Mouse (Mus musculus) heart, postnatal 0 days (tissue): ENCODE data around the gene Cnih3. TPM values are rescaled to one million over a fixed set of nuclear protein-coding genes. Genes with fewer than 3 reads are reported as not detected.

Experiments
- ATAC-seq: fragments of 200-750 bp; cut with Nextera tagmentation; 2 replicates; pipeline ENCODE4 v1.8.0; 2017; ENCODE audit warnings: low read depth, moderate number of reproducible peaks, moderate library complexity; ENCODE audit not compliant: insufficient read depth
- DNase-seq: peaks from one replicate; pipeline ENCODE4 v3.0.0-alpha.2; 2016; ENCODE audit warnings: low spot score
- H3K27ac ChIP-seq: fragments of 300-500 bp; sonication (generic); 2 replicates; pipeline ENCODE4 v1.5.1; 2014; ENCODE audit warnings: low read depth, mild to moderate bottlenecking
- H3K27me3 ChIP-seq: fragments of 300-500 bp; sonication (generic); 2 replicates; pipeline ENCODE4 v1.6.1; 2014; ENCODE audit warnings: low read length, mixed read lengths; ENCODE audit not compliant: control insufficient read depth, insufficient read depth
- H3K36me3 ChIP-seq: fragments of 300-500 bp; sonication (generic); replicated peaks from 2 replicates; pipeline ENCODE4 v1.6.1; 2014; ENCODE audit warnings: low read length, mixed read lengths; ENCODE audit not compliant: control insufficient read depth, insufficient read depth
- H3K4me1 ChIP-seq: fragments of 300-500 bp; sonication (generic); 2 replicates; pipeline ENCODE4 v1.6.1; 2014; ENCODE audit warnings: antibody characterized with exemption; ENCODE audit not compliant: control insufficient read depth, insufficient read depth
- H3K4me2 ChIP-seq: fragments of 300-500 bp; sonication (generic); 2 replicates; pipeline ENCODE4 v1.6.1; 2014; ENCODE audit warnings: low read depth, mild to moderate bottlenecking, low read length, moderate library complexity
- H3K4me3 ChIP-seq: fragments of 300-500 bp; sonication (generic); 2 replicates; pipeline ENCODE4 v1.5.1; 2014; ENCODE audit warnings: low read depth, low read length
- H3K9ac ChIP-seq: fragments of 300-500 bp; sonication (generic); replicated peaks from 2 replicates; pipeline ENCODE4 v1.6.1; 2014; ENCODE audit warnings: low read depth, low read length, mixed read lengths
- H3K9me3 ChIP-seq: fragments of 300-500 bp; sonication (generic); replicated peaks from 2 replicates; pipeline ENCODE4 v1.6.1; 2016; ENCODE audit warnings: low read length; ENCODE audit not compliant: control insufficient read depth
- CTCF ChIP-seq: IDR thresholded peaks from 2 replicates; pipeline ENCODE4 v1.5.1; 2016; ENCODE audit warnings: antibody characterized with exemption, control low read depth, low read depth
- EP300 ChIP-seq: IDR thresholded peaks from 2 replicates; pipeline ENCODE4 v1.6.1; 2016; ENCODE audit warnings: antibody characterized with exemption, low read depth
- WGBS: fragments of 180-500 bp; shearing (Covaris S2); extraction: QIAGEN DNeasy Blood & Tissue Kit; methylation state at CpG from one replicate; pipeline ENCODE4 v1.1.7; 2014; 5-methylcytosine and 5-hydroxymethylcytosine counted together
- polyA plus RNA-seq: library from polyadenylated mRNA; unstranded; fragments of >200 nt; fragmentation: Nextera tagmentation; extraction: Ambion mirVana; gene quantifications from 2 replicates; pipeline ENCODE4 v1.2.1, GENCODE M21; 2015
- total RNA-seq: library from RNA; depleted of rRNA; stranded (reverse); fragments of >200 nt; gene quantifications from 2 replicates; pipeline ENCODE4 v1.2.3, GENCODE M21; 2014; ENCODE audit warnings: low replicate concordance

Cnih3 gene
- total and polyA plus RNA-seq, 2 experiments from 2014 or later, result not detected

DNA sequence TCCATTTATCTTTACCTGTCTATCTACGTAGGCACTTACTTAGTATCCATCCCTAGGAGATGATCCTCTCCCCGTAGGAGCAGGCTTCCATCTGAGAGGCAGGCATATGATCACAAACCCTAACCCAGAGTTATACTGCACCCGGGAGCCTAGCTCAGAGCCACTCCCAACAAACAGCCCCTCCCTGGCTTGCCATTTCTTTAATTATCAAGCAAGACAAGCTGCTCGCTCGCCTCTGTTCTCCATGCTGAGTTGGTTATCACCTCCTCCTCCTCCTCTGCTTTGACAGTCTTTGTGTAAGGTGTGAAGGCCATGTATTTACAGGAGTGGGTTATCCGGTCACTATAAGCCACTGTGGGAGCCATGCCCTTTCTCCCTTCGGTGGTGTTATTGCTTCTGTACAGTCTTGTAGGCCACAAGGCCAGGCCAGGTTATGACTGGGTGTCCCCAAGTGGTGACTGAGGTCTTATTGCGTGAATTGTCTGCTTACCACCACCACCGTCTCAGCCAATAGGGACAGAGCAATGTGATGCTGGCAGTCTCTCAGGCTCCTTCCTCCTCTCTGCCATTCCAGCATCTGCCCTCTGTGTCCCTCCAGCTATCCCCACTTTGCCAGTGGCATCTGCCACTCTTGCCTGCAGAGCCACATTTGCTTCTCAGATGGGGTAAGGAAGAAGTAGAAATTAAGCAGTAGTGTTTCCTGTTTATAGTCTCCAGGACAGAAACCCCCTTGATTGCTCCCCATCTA, 22.4 kb downstream of the Cnih3 start:
- no peaks in the 10 kb centered on the region for H3K9me3 ChIP-seq
- no peak overlapping the region for H3K4me3 ChIP-seq
- H3K36me3 ChIP-seq, result no peaks in the 10 kb centered on the region
- 72% methylated on average over 9 of the region's 9 CpGs for WGBS
- no peak for DNase-seq
- H3K27ac ChIP-seq, result no peak overlapping the region
- ATAC-seq, result no peak
- H3K4me2 ChIP-seq, result no peak overlapping the region
- H3K9ac ChIP-seq, result no peak overlapping the region
- no peaks in the 10 kb centered on the region for H3K4me1 ChIP-seq
- TF ChIP-seq EP300, result no peak
- no peak for TF ChIP-seq CTCF
- peaks cover 5% of the 10 kb centered on the region; the same call in 1 of the 2 replicates for H3K27me3 ChIP-seq

DNA sequence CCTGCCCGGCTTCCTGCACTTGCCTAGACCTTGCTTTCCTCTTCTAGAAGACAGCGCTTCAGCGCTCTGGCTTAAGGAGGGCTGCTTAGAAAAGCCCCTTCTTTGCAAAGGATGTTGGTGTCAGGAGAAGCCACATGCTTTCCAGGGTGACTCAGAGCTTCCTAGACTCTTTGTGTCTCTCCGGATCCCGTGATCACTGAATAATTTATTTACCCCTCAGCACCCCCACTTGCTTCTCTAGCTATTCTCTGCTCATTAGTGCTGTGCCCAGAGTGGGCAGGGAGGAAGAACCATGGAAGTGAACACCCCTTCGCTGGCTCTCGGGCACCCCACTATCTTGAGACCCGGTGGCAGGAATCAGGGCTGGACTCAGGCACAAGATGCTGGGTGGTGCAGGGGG, 24.0 kb downstream of the Cnih3 start:
- Histone ChIP-seq H3K36me3 (no peaks in the 10 kb centered on the region), H3K4me1 (no peaks in the 10 kb centered on the region), H3K27ac (no peak overlapping the region), H3K9ac (no peak overlapping the region), H3K4me2 (no peak overlapping the region), H3K4me3 (no peak overlapping the region), H3K27me3 (peaks cover 5% of the 10 kb centered on the region; the same call in 1 of the 2 replicates), H3K9me3 (no peaks in the 10 kb centered on the region)
- ATAC-seq (no peak), DNase-seq (no peak)
- TF ChIP-seq EP300 (no peak), CTCF (no peak)
- 43% methylated on average over 8 of the region's 8 CpGs for WGBS

DNA sequence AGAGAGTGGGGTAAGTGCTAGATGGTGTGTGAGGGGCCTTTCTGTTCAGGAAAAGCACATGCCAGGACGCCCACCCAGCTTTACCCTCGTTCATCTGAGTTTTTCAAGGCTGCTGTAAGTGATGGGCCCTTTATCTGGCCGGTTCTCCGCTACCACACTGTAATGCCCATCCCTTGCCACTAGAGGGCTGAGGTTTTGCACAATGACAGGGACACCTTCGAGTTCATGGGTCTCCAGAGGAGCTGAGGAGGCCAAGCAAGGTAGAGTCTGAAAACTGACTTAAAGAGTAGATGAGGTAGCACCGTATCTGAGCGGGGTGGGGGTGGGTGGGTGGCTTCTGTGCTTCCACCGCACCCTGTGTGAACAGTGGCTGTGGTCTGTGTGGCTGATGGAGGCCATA, 27.2 kb downstream of the Cnih3 start:
- H3K4me3 ChIP-seq, result no peak overlapping the region
- H3K9ac ChIP-seq, result no peak overlapping the region
- 22% methylated on average over 8 of the region's 8 CpGs for WGBS
- TF ChIP-seq EP300 (no peak), CTCF (peak; percentile 87)
- peaks cover 5% of the 10 kb centered on the region; the same call in 1 of the 2 replicates for H3K27me3 ChIP-seq
- H3K4me2 ChIP-seq, result no peak overlapping the region
- ATAC-seq, result no peak
- DNase-seq, result peak; percentile 17
- H3K27ac ChIP-seq, result no peak overlapping the region
- no peaks in the 10 kb centered on the region for H3K36me3 ChIP-seq
- no peaks in the 10 kb centered on the region for H3K4me1 ChIP-seq
- H3K9me3 ChIP-seq, result no peaks in the 10 kb centered on the region

- Histone ChIP-seq H3K27me3 (peaks cover 2% of the 10 kb centered on the region; the same call in 1 of the 2 replicates), H3K4me2 (no peak overlapping the region), H3K27ac (no peak overlapping the region), H3K4me1 (no peaks in the 10 kb centered on the region), H3K36me3 (no peaks in the 10 kb centered on the region), H3K9ac (no peak overlapping the region), H3K9me3 (no peaks in the 10 kb centered on the region), H3K4me3 (no peak overlapping the region)
- no peak for ATAC-seq
- 82% methylated on average over 12 of the region's 12 CpGs for WGBS
- DNase-seq, result no peak
- TF ChIP-seq EP300 (no peak), CTCF (no peak)
These were observed 29.1 kb downstream of the Cnih3 start for GRCm38 (mm10) chr1:181381410-181382010.

DNA sequence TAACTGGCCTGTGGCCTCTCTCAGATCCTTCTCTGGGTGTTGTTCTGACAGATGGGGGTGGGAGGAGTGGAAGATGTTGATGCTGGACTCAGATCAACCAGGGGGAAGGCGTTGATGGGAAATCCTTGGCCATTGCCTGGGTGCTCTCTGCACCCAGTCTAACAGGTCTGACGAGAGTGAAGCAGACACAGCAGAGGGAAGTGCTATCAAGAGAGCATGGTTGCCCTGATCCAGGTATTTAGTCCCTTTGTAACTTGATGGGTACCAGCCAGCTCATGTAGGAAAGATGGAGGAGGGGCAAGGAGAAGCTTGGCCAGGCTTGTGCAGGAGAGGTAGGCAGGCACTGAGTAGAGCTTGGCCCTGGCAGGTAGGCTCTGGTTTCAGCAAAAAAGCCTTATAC, 36.8 kb downstream of the Cnih3 start:
- peaks cover 10% of the 10 kb centered on the region for H3K4me1 ChIP-seq
- H3K4me2 ChIP-seq, result no peak overlapping the region
- ATAC-seq (no peak), DNase-seq (no peak)
- H3K9ac ChIP-seq, result no peak overlapping the region
- WGBS, result 72% methylated on average over 2 of the region's 2 CpGs
- no peak for TF ChIP-seq CTCF
- no peak overlapping the region for H3K4me3 ChIP-seq
- no peaks in the 10 kb centered on the region for H3K36me3 ChIP-seq
- H3K27me3 ChIP-seq, result no peaks in the 10 kb centered on the region
- H3K27ac ChIP-seq, result no peak overlapping the region
- no peaks in the 10 kb centered on the region for H3K9me3 ChIP-seq
